Mouse (Mus musculus) inflammation-experienced regulatory T-cells, adult 6 months (primary cell): Measurements from ENCODE around the gene Mid1. TPM values are rescaled to one million over a fixed set of nuclear protein-coding genes. Genes with fewer than 3 reads are reported as not detected.

Source experiments
- ATAC-seq: one replicate; pipeline ENCODE4 v1.8.0; 2017
- polyA plus RNA-seq, 3 experiments: library from polyadenylated mRNA; unstranded; fragments of 100-300 nt; shearing (Covaris generic); gene quantifications; one replicate each; pipeline ENCODE4 v1.2.1; 2017

Mid1 gene
- polyA plus RNA-seq, 3 experiments from 2014 or later: 0.80 to 3.3 (median 1.5) TPM

GRCm38 (mm10) chrX:169813673-169814072 lies 128.7 kb downstream of the Mid1 start:
- ATAC-seq: no peak

- ATAC-seq: no peak
Observed at GRCm38 (mm10) chrX:169826947-169827346, 141.9 kb downstream of the Mid1 start.

- no peak for ATAC-seq
Observed at GRCm38 (mm10) chrX:169827720-169828119, 142.7 kb downstream of the Mid1 start.

GRCm38 (mm10) chrX:169828136-169828535 lies 143.1 kb downstream of the Mid1 start:
- ATAC-seq: peak; percentile 38

GRCm38 (mm10) chrX:169830052-169830451 lies 145.1 kb downstream of the Mid1 start:
- ATAC-seq: no peak

- ATAC-seq: no peak
Observed at GRCm38 (mm10) chrX:169837947-169838649, 153.1 kb downstream of the Mid1 start.

GRCm38 (mm10) chrX:169838650-169838971 lies 153.6 kb downstream of the Mid1 start:
- no peak for ATAC-seq

GRCm38 (mm10) chrX:169843267-169843666 lies 158.3 kb downstream of the Mid1 start:
- no peak for ATAC-seq

- ATAC-seq: no peak
Observed at GRCm38 (mm10) chrX:169844150-169844772, 159.3 kb downstream of the Mid1 start.

- ATAC-seq: no peak
Observed at GRCm38 (mm10) chrX:169846187-169846586, 161.2 kb downstream of the Mid1 start.

GRCm38 (mm10) chrX:169861194-169861720 lies 176.3 kb downstream of the Mid1 start:
- no peak for ATAC-seq

GRCm38 (mm10) chrX:169862440-169862839 lies 177.4 kb downstream of the Mid1 start:
- no peak for ATAC-seq

- ATAC-seq: peak; percentile 77
Observed at GRCm38 (mm10) chrX:169862848-169863247, 177.8 kb downstream of the Mid1 start.

- ATAC-seq: no peak
Observed at GRCm38 (mm10) chrX:169863841-169864240, 178.8 kb downstream of the Mid1 start.

- no peak for ATAC-seq
Observed at GRCm38 (mm10) chrX:169868223-169868622, 183.2 kb downstream of the Mid1 start.

GRCm38 (mm10) chrX:169874475-169874874 lies 189.5 kb downstream of the Mid1 start:
- no peak for ATAC-seq

- ATAC-seq: peak; percentile 32
Observed at GRCm38 (mm10) chrX:169879481-169880362, 194.7 kb downstream of the Mid1 start.

- peak; percentile 36 for ATAC-seq
Observed at GRCm38 (mm10) chrX:169880363-169880711, 195.3 kb downstream of the Mid1 start.

GRCm38 (mm10) chrX:169880826-169881225 lies 195.8 kb downstream of the Mid1 start:
- peak; percentile 53 for ATAC-seq

GRCm38 (mm10) chrX:169881253-169882219 lies 196.5 kb downstream of the Mid1 start:
- ATAC-seq: peak; percentile 16

GRCm38 (mm10) chrX:169882220-169882609 lies 197.2 kb downstream of the Mid1 start:
- no peak for ATAC-seq
